Mouse (Mus musculus) ES-Bruce4 (cell line): ENCODE results near the gene Mical2.

Experiments
- EP300 ChIP-seq: IDR thresholded peaks from 2 replicates; pipeline ENCODE4 v1.6.1; 2011; ENCODE audit warnings: low read depth, low read length; ENCODE audit not compliant: insufficient read depth
- POLR2A ChIP-seq: IDR thresholded peaks from one replicate; pipeline ENCODE4 v1.8.1; 2011; ENCODE audit warnings: low read length; ENCODE audit not compliant: insufficient read depth

DNA sequence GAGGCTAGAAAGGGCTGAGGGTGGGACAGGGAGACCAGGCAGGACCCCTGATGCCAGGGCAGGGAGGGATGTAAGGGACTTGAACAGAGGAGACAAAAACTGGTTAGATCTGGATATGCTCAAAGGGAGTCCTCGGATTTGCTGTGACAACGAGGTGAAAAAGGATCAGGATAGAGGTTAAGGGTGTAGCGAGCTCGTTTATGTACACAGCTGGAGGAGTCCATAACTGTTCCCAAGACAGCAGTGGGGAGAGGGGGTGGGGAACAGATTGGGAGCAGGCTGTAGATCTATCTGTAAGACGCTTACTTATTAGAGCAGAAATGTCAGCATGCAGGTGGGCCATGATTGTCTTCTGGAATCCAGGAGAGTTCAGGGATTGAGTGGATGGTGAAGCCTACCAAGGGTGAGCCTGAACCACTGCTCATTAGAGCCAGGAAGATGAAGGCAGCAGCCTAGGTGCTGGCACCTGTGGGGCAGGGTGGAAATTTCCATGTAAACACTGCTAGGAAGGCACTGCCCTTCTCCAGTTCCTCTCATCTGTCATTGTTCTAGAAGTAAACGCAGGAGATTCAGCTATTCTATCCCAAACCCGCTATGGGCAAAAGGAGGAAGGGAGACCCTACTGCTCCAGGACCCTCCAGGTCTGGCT, 67.9 kb downstream of the Mical2 start:
- TF ChIP-seq POLR2A, result no peak
- TF ChIP-seq EP300, result no peak
